Mouse (Mus musculus) thymus, postnatal 25 days (tissue): Measurements from ENCODE around the gene H2afv.
"Not testable (repeated sequence)": the region's sequence is repeated elsewhere in the genome, so short reads cannot be mapped to it uniquely, and the experiment has no call there.

Source experiments
- DNase-seq: peaks from one replicate; pipeline ENCODE4 v3.0.0; 2022

The H2afv gene

DNA sequence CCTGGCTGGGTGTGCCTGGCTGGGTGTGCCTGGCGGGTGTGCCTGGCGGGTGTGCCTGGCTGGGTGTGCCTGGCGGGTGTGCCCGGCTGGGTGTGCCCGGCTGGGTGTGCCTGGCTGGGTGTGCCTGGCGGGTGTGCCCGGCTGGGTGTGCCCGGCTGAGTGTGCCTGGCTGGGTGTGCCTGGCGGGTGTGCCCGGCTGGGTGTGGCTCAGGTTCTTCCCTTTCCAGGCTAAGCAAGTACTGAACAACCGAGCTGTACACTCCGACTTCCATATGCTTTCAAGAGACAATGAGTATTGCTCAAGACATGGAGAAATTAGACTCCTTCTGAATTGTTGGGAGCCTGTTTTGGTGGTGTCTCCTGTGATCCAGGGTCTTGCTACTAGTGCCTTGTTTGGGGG lies 31.0 kb downstream of the H2afv start:
- DNase-seq: no peak

DNA sequence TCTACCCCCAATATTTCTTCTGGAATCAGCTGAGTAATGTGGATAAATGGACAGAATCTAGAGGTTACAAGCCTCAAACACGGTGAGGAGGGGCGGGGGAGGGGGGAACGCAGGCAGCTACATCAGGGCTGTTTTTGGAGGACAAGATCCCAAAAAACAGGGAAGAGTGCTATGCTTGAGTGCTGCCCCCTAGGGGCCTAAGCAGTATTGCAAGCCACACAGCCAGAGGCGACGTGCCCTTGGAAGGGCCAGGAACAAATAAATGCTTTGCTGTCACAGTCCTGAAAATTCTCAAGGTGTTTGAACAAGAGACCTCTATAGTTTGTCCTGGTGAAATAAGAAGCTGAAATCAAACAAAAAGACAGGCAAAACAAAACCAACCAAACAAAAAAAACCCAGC lies 32.6 kb downstream of the H2afv start:
- DNase-seq: peak; percentile 81

DNA sequence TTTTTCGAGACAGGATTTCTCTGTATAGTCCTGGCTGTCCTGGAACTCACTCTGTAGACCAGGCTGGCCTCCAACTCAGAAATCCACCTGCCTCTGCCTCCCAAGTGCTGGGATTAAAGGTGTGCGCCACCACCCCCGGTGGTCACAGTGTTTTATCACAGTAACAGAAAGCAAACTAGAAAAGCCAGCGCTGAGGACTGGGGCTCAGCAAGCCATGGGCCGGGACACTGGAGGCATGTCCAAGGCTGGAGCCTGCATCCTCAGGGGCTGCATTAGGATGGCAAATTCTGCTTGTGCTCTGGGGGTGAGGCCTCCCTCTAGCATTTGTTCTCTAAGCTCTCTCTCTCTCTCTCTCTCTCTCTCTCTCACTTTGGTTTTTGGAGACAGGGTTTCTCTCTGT lies 33.5 kb downstream of the H2afv start:
- DNase-seq: not testable (repeated sequence)

DNA sequence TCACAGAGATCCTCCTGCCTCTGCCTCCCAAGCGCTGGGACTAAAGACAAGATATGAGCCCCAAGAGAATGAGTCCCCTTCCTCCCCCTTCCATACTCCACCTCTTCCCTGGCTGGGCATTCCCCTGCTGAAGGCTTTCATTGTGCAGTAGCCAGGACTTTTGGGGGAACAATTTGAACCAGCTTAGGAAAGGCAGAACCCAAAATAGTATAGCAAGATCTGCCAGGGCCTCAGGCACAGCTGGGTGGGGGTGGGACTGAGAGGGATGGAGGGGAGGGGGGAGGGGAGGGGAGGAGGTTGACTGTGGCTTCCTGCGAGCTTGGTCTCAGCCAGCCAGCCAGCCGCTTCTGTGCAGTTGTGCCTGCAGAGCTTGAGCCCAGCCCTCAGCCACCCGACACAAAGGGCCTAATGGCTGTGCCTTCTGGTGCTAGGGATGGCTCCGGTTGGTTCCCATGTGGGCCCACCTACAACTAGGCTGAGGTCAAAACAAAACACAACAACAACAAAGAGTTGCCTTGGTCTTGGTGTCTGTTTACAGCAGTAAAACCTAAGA lies 34.1 kb downstream of the H2afv start:
- DNase-seq: peak; percentile 70

DNA sequence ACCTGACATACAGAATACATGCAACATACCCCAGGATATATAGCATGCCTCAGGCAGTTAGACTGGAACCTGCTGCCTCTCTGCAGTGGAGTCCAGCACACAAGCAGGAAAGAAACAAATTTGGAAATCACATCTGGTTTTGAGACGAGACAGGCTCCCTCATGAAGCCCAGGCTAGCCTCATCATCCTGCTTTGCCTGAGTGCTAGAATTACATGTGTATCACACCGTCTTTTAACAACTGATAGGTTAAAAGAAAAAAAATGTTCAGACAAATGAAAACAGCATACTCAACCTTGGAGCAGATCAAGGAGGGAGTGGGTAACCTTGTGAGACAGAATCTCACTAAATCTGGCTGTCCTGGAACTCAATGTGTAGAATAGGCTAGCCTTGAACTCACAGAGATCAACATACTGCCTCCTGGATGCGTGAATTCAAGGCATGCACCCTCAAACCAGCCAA lies 37.1 kb downstream of the H2afv start:
- no peak for DNase-seq

DNA sequence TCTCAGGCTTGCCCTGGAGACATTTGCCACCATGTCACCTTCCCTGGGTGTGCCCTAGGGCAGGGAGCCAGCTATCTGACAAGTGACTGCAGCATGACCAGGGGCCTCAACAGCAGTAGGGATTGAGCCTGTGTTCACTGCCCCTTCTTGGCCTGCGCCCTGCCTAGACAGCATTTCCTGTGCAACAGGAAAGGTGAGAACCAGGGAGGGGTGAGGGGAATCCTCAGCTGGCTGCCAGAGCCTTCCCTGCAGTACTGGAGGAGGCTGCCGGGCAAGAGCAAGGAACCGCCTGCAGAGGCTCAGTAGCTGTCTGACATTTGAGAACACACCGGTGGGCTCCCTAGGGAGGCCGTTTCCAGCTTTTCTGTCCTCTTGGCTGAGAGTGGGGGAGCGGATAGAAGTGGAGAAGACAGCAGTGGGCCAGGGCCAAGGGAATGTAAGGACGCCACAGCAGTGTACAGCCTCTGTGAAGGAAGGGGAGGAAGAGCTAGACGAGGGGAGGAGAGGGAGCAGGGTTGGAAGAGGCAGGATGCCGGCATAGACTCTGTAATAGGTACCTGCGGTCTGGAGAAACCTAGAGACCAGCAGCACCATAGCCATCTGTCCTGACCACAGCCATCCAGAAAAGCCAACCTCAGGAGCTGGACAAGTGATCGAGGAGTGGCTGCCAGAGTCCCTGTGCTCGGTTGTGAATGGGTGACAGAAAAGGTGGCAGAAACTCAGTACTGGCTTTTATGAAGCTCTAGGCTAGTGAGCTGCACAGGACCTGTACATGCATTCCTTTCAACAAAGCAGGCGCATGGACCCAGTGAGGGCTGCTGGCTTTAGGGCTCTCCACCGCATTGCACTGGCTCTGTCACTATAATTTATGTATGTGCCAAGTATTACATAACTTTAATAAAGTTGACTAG lies 37.7 kb downstream of the H2afv start:
- DNase-seq: peak; percentile 53

DNA sequence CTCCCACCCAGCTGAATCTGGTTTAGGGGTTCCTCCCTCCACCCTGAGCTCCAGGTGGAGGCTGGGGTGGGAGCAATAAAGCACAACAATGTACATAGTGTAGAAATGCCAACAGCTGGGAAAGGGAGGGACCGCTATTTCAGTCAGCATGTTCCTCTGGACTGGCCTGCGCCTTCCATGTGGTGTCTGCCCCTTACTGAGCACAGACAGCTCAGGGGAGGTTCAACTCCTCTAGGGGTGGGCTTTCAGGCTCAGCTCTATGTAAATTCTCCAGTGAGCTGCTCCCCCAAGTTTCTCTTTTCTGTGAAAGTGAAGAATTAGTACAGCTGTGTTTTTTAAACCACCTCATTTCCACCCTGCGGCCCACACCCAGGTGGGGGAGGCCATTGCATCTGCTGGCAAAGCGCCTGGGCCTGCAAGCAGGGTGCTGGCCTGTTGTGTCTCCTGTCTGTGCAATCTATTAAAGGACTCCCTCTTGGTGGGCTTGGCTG lies 38.6 kb downstream of the H2afv start:
- DNase-seq: peak; percentile 53

DNA sequence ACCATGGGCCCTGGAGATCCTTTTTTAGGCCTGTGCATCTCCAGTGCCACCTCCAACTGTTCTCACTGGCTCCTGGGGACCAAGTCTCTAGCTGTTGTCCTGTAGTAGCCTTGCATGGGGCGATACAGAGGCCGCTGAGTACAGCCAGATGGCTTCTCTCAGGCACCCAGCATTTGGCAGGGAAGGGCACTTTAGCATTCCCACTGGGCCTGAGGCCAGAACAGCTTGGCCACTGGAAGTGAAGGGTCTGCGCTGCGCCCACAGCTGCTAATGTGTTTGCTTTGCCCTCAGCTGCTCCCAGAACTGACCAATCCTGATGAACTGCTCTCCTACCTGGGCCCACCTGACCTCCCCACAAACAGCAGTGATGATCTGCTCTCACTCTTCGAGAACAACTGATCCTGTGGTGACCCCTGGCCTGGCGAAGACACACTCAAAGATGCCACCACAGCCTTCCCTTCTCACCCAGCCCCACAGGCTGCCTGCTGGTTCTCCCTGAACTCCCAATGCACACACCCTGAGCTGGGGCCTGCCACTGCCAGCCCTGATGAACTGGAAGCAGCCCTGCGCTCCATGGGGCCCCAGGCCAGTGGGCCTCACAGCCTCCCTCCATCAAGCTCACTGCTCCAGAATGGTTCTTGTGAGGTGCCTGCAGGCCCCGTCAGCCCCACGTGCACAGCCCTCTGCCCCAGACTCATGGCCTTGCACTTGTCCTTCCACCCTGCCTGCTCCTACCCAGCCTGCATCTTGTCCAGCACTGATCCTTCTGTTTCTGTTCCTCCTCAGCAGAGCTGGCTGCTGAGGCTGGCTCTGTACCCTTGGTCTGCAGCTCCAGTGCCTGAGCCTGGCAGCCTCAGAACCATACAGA lies 39.3 kb downstream of the H2afv start:
- DNase-seq: no peak

DNA sequence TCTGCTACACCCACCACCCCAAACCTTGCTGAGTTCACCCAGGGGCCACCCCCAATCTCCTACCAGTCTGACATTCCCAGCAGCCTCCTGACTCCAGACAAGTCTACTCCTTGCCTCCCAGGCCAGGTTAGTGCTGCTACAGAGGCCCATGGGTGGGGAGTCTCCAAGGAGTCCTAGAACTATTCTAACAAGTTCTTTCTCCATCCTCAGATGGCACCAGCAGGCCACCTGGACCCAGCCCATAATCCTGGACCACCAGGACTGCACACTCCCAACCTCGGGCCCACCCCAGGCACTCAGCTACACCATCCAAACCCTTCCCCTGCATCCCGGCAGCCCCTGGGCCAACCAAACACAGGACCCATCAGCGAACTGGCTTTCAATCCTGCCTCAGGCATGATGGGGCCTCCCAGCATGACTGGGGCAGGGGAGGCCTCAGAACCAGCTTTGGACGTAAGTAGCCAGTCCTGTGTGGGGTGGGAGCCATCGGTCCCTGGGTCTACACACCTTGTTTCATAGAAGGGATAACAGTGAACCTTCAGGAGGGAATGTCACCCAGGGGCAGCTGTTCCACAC lies 40.3 kb downstream of the H2afv start:
- DNase-seq: no peak

DNA sequence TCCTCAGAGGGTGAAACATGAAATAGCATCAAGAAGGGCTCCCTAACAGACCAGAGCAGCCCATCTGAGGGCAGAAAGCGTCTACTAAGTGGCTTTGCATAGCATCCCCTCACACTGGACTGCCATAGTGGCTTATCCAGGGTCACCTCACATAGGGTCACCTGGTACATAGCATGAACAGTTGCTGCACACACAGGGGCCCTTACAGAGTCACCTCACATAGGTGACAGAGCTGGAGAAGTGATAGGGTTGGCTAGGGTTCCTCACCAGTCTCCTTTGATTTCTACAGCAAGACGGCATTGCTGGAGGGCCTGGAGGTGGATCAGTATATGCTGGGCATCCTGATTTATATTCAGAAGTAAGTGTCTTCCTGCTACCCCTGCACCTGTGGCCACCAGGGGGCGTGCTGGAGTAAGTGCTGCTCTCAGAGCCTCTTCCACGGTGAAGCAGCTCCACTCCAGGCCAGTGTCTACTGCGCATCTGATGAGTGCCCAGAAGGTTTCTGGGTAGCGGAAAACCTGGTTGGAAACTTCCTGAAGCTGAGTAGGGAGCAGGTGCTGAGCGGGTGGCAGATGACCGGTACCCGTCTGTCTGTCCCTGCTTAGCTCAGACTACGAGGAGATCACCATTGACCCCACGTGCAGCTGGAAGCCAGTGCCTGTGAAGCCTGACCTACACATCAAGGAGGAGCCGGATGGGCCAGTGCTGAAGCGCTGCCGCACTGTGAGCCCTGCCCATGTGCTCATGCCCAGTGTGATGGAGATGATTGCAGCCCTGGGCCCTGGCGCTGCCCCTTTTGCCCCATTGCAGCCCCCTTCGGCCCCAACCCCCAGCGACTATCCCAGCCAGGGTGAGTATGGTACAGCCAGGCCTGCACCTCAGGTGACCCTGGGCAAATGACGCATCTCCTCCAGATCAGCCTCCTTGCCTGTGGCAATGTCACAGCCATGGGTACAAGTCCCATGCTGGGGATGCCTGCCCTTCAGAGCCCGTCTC lies 41.4 kb downstream of the H2afv start:
- peak; percentile 87 for DNase-seq

DNA sequence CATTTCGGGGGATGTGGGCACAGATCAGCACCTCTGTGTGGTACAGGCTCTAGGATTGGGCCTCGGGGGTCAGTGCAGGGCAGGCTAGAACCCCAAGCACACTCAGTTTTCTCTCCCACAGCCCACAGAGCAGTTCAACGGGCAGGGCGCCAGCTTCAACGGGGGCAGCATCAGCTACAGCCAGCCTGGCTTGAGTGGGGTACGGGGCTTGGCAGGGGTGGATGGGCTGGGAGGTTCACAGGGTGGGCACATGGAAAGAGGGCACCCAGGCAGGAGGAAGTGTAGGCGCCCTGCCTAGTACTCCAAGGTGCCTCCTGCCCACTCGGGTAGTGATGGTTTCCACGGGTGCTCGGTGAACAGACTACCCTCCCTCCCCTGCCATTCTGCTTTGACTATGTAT lies 46.1 kb downstream of the H2afv start:
- DNase-seq: no peak

DNA sequence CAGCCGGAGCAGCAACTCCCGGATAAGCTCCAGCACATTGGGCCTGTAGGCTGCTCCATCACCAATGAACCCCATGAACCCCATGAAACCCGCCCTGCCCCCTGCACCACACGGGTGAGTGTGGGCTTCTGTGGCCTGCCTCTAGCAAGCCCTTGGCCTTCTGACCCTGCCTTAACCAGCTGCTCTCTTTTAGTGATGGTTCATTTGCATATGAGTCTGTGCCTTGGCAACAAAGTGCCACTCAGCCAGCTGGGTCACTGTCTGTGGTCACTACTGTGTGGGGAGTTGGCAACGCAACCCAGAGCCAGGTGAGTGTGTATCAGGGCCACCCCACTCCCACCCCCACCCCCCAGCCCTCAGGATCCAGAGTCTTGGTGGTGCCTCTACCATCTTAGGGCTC lies 48.7 kb downstream of the H2afv start:
- no peak for DNase-seq

DNA sequence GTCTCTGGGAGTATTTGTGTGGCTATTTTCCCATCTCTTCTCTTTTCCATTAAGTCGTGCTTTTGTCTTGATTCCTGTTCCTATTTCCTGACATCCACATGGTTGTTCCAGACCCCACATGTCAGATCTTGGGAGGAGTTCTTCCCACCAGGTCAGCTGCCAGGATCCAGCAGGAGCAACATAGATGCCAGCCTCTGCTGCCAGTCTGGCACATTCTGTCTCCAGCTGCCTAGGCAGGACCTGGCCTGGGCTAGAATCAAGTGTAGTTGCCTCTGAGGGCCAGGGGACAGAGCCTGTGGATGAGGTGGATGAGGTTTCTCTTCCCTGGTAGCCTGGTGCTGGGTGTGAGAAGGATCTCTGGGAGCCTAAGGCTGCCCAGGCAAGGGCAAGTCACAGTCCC lies 50.4 kb downstream of the H2afv start:
- DNase-seq: no peak

DNA sequence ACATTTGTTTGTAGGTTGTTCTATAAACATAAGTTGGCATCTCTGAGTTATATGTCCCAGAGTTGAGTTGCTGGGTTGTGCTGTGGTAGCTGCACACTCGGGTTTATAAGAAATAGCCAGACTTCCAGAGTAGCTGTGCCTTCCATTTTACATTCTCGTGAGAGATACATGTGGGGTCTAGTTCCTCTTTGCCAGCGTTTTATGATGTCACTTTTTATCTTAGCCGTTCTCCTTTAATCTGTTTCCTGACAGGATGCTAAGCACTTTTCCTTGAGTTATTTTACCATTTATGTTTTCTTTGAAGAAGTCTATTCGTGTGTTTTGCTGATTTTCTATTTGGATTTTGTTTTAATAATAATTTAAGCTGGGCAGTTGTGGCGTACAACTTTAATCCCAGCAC lies 51.4 kb downstream of the H2afv start:
- no peak for DNase-seq

DNA sequence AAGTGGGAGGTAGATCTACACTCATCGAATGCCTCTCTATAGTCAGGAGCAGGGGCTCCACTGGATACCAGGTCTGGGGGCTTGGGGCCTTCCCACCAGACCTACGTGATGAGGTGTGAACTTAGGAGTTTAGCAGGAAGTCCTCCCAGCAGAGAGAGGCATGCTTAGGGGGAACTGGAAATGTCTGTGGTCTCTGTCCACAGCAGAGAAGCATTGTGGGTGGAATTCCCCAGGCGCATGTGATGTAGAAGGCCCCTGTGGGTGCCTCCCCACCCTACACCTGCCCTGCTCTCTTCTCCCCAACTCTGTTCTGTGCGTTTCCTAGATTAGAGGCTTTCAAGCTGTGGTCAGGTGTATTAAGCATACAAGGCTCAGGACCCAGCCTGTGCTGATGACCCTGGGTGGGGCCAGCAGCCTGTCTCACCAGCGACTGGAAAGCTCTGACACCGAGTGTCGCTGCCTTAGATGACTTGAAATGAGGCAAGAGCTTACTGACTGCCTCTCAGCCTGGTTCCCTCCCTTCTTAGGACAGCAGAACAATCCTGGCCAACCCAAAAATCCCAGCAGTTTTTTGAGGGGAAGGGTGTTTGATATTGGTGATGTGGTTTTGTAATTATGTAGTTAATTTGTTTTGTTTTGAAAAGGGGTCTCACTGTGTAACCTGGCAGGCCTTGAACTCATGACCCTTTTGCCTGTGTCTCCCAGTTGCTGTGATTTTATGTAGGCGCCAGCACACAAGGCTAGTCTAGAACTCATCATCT lies 52.5 kb downstream of the H2afv start:
- DNase-seq: peak; percentile 38

DNA sequence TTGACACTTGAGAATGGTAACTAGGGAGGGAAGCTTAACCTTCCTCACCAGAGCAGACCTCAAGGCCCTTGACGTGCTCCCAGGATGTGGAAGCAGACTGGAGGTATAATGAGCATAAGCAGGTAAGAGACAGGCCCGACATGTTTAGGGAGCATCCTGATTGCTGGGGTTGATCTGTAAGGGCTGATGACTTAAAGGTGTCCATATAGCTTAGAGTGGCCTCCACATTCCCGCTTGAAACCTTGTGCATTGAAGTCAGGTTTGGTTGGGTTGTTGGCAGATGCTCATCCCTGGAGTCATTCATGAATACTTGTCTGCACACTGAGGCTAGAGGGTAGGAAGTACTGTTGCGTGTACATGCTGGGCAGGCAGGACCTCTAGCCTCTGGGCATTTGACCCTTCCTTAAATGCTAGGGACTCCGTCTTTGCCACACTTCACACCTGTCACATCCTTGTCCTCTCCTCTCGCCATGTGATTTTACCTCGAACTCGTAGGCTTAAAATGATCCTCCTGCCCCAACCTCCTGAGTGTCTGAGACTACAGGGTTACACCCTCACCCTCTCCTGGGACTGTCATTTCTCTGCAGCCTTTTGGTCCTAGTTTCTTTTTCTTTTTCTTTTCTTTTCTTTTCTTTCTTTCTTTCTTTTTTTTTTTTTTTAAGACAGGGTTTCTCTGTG lies 53.7 kb downstream of the H2afv start:
- no peak for DNase-seq

DNA sequence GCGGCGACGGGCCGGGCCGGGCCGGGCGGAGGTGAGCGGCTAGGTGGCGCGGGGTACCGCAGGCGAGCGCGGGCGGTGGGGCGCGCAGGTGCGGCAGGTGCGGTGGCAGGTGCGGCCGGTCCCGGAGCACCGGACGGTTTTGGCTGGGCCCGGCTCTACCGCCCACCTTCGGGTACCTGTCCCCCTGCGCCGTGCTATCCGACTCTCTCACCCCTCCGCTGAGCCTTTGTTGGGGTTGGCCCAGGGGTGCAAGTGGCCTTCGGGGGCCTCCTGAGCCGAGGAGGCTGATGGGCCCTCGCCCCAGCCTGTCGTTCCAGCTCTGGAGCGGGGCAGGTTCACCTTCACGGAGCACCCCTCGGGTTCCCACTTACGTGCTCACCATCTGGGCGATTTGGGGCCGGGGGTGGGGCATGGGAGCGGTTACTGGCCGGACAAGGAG lies 54.7 kb downstream of the H2afv start:
- DNase-seq: no peak

DNA sequence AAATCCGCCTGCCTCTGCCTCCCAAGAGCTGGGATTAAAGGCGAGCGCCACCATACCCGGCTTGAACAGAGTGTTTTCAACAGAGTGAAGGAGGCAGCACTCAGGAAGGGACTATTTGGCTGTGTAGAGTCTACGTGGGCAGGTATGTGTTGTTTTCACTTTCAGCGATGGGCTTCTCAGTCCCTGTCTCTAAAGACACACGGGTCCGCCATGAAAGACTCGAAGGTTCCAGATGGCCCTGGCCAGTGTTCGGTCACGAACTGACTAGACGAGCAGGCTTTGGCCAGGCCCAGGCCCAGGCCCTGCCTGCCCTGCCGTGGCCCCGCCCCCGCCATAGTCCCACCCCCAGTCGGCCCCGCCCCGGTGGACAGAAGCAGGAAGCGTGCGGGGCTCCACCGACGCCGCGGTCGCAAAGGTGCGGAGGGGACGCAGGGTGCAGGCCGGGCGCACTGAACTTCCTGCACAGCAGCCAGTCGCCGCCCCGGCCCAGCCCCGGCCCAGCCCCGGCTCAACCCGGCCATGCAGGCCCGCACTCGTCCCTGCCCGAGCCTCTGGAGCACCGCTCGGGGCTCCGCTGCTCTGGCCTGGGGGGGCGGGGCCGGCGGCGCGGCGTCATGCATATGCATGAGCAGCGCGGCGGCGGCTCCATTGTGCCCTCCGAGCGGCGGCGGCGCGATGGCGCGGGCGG lies 55.4 kb downstream of the H2afv start, which contains the start of gene Zmiz2:
TSS of gene Zmiz2 (plus strand) at position 349 of the 688 bp plus-strand sequence.
- peak; percentile 95 for DNase-seq

DNA sequence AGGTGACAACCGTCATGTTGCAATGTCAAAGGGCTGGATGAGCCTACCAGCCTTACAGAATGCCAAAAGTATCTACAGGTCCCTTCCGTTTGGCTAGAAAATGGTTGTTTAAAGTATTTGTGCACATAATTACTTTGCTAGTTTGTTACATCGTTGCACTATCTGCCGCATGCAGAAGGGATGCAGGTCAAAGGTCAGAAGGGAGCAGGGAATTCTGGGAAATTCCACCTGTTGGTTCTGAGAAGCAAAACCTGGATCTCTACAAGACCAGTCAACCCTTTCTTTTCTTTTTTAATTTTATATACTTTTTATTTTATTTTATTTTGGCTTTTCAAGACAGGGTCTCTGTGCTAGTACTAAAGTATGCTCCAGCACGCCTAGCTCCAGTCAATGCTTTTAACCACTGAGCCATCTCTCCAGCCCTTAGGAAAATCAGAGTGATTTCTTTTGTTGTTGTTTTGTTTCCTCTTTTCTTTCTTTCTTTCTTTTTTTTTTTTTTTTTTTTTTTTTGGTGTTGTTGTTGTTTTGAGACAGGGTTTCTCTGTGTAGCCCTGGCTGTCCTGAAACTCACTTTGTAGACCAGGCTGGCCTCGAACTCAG lies 56.0 kb downstream of the H2afv start:
- no peak for DNase-seq
